Mouse (Mus musculus) embryonic facial prominence, embryonic 14.5 days (tissue): ENCODE data around the gene Ift80. TPM values are rescaled to one million over a fixed set of nuclear protein-coding genes. Genes with fewer than 3 reads are reported as not detected.

Experiments used
- ATAC-seq: fragments of 200-750 bp; cut with Nextera tagmentation; 2 replicates; pipeline ENCODE4 v1.8.0; 2017; ENCODE audit warnings: low read depth, moderate number of reproducible peaks, moderate TSS enrichment
- DNase-seq: peaks from one replicate; pipeline ENCODE4 v3.0.0-alpha.2; 2015; ENCODE audit warnings: low spot score
- H3K27ac ChIP-seq: fragments of 300-500 bp; sonication (generic); replicated peaks from 2 replicates; pipeline ENCODE4 v1.5.1; 2014; ENCODE audit warnings: low read depth, mild to moderate bottlenecking, low read length, moderate library complexity
- H3K27me3 ChIP-seq: fragments of 300-500 bp; sonication (generic); replicated peaks from 2 replicates; pipeline ENCODE4 v1.6.1; 2014; ENCODE audit warnings: low read length; ENCODE audit not compliant: control insufficient read depth, insufficient read depth
- H3K36me3 ChIP-seq: fragments of 300-500 bp; sonication (generic); 2 replicates; pipeline ENCODE4 v1.6.1; 2014; ENCODE audit warnings: low read length, mixed read lengths; ENCODE audit not compliant: control insufficient read depth, insufficient read depth
- H3K4me1 ChIP-seq: fragments of 300-500 bp; sonication (generic); 2 replicates; pipeline ENCODE4 v1.6.1; 2014; ENCODE audit warnings: antibody characterized with exemption, low read length; ENCODE audit not compliant: control insufficient read depth, insufficient read depth
- H3K4me2 ChIP-seq: fragments of 300-500 bp; sonication (generic); 2 replicates; pipeline ENCODE4 v1.6.1; 2014; ENCODE audit warnings: low read depth, mild to moderate bottlenecking, low read length, moderate library complexity, mixed read lengths
- H3K4me3 ChIP-seq: fragments of 300-500 bp; sonication (generic); 2 replicates; pipeline ENCODE4 v1.5.1; 2014; ENCODE audit warnings: low read depth, mild to moderate bottlenecking, low read length
- H3K9ac ChIP-seq: fragments of 300-500 bp; sonication (generic); 2 replicates; pipeline ENCODE4 v1.6.1; 2014; ENCODE audit warnings: low read depth, mild to moderate bottlenecking, low read length, moderate library complexity, mixed read lengths
- H3K9me3 ChIP-seq: fragments of 300-500 bp; sonication (generic); 2 replicates; pipeline ENCODE4 v1.6.1; 2016; ENCODE audit warnings: low read length; ENCODE audit not compliant: control insufficient read depth
- WGBS: fragments of 180-500 bp; shearing (Covaris S2); extraction: QIAGEN DNeasy Blood & Tissue Kit; methylation state at CpG from one replicate; pipeline ENCODE4 v1.1.7; 2014; 5-methylcytosine and 5-hydroxymethylcytosine counted together
- polyA plus RNA-seq: library from polyadenylated mRNA; unstranded; fragments of >200 nt; fragmentation: Nextera tagmentation; extraction: Ambion mirVana; gene quantifications from 2 replicates; pipeline ENCODE4 v1.2.1, GENCODE M21; 2014

The Ift80 gene
- polyA plus RNA-seq, 1 experiment from 2014 or later, result 17.5 TPM

DNA sequence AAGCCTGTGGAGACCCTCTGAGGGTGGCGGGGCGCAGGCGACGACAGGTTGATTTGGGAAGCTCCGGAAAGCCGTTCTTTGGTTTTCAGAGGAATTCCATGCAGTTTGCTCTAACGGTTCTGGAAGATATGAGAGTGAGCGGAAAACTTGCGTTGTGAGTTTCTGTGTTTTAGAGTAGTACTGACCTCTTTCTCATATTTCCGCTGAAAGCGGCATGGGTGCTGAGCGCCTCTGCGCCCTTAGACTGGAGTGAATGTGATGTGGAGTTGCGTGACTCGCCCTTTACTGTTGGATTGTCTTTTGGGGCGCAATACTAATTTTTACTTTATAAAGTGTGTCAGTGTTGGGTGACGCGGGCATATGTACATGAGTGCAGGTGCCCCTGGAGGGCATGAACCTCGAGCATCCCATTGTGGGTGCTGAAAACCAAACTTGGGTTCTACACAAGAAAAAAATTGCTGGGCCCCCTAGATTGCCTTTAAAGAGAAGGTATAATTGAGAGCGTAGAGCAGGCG is 1.9 kb upstream of the Ift80 start:
- no peaks in the 10 kb centered on the region for H3K27me3 ChIP-seq
- WGBS, result 3% methylated on average over 21 of the region's 21 CpGs
- H3K9me3 ChIP-seq, result no peaks in the 10 kb centered on the region
- no peaks in the 10 kb centered on the region; the same call in 1 of the 2 replicates for H3K36me3 ChIP-seq
- H3K4me1 ChIP-seq, result peaks cover 15% of the 10 kb centered on the region
- peak overlapping the region; percentile 82 for H3K9ac ChIP-seq
- peak overlapping the region; percentile 87 for H3K4me2 ChIP-seq
- peak overlapping the region; percentile 83 for H3K4me3 ChIP-seq
- DNase-seq (peak; percentile 4), ATAC-seq (no peak)
- H3K27ac ChIP-seq, result 0 out of 2 replicates have a peak overlapping the region, but pooled peaks have one; percentile 1

DNA sequence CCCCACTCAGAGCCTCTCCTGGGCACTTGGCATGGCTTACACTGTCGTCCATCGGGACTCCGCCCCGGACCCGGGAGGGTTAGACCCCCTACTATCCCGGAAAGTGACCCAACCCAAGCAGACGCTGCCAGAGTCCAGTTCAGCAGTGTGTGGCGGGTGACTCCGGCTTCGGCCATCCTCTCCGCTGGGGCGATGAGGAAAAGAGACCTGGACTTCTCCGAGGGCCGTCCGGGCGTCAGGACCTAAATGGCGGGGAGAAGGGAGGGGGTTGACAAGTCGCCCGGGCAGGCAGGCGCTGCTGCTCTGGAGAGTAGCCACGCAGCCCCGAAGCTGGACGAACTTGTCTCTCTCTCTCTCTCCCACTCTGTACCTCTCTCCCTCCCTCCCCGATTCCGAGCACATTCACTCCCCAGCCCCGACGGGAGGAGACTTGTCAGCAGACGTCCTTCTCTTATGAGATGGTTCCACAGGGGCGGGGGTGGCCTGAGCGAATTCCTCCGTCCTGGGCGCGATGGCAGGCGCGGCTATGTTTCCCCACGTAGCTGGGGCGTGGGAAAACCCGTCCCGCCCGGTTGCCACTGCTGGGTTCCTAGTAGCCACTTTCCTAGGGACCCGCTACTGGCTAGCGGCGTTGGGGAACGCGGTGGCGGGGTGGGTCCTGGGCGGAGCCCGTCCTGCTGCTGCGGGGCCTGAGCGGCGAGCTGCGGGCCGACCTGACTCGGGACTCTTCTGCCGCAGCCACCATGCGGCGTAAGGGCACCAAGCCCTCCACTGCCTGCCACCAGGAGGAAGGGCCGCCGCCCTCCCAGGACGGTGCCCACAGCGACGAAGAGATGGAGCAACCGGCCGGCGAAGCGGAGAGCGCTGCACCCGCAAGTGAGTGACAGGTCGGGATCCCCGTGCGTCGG is 1.2 kb upstream of the Ift80 start:
- DNase-seq (peak; percentile 38), ATAC-seq (peak; percentile 23)

DNA sequence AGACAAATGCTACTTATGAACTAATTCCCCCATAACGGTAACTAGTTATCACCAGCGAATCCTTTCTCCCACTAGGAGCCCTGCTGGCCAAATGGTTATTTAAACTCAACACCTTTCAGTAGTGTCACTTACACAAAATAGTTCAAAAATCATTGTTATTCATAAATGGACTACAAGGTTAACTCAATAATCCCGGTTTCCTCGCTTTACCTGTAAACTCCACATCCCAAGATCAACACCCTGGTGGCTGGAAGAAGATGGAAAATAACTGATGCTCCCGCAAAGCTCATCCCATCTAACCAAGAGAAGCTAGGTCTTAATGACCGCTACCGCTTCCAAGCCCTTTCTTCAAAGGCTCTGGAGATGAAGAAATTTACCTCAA is 324 bp downstream of the Ift80 start:
- Histone ChIP-seq H3K9me3 (no peaks in the 10 kb centered on the region), H3K4me3 (peak overlapping the region; percentile 83), H3K4me1 (peaks cover 15% of the 10 kb centered on the region), H3K4me2 (peak overlapping the region; percentile 71), H3K27me3 (no peaks in the 10 kb centered on the region), H3K27ac (peak overlapping the region; percentile 89), H3K36me3 (no peaks in the 10 kb centered on the region), H3K9ac (peak overlapping the region; percentile 82)
- ATAC-seq, result peak; percentile 2; the same call in 1 of the 2 replicates
- DNase-seq, result peak; percentile 3
- WGBS, result 1% methylated on average over 7 of the region's 7 CpGs

More for the DNA sequence above, 1.2 kb upstream of the Ift80 start:
- Histone ChIP-seq H3K9me3 (no peaks in the 10 kb centered on the region), H3K9ac (peak overlapping the region; percentile 82), H3K4me1 (peaks cover 15% of the 10 kb centered on the region), H3K4me2 (peak overlapping the region; percentile 87), H3K4me3 (peak overlapping the region; percentile 83), H3K27me3 (no peaks in the 10 kb centered on the region), H3K36me3 (no peaks in the 10 kb centered on the region; the same call in 1 of the 2 replicates), H3K27ac (peak overlapping the region; percentile 89)
- under 1% methylated on average over 48 of the region's 72 CpGs for WGBS

DNA sequence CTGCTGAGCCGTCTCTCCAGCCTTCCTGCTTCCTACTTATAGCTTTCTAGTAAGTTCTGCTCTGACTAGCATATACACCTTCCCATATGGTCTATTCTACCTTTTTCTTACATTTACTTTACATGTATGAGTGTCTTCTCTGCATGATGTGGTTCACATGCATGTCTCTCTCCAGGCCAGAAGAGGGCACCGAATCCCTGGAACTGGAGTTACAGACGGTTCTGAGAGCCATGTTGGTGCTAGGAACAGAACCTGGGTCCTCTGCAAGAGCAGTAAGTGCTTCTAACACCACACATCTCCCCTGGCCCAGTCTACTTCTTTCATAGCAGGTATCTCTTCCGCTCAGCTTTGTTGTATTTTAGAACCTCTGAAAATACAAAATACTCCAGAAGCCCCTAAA is 1.6 kb downstream of the Ift80 start:
- Histone ChIP-seq H3K4me2 (no peak overlapping the region), H3K4me3 (no peak overlapping the region), H3K4me1 (peaks cover 15% of the 10 kb centered on the region), H3K9me3 (no peaks in the 10 kb centered on the region), H3K27me3 (no peaks in the 10 kb centered on the region), H3K27ac (no peak overlapping the region), H3K36me3 (no peaks in the 10 kb centered on the region), H3K9ac (no peak overlapping the region)
- no peak for DNase-seq
- 90% methylated on average over 4 of the region's 4 CpGs for WGBS
- ATAC-seq, result no peak

DNA sequence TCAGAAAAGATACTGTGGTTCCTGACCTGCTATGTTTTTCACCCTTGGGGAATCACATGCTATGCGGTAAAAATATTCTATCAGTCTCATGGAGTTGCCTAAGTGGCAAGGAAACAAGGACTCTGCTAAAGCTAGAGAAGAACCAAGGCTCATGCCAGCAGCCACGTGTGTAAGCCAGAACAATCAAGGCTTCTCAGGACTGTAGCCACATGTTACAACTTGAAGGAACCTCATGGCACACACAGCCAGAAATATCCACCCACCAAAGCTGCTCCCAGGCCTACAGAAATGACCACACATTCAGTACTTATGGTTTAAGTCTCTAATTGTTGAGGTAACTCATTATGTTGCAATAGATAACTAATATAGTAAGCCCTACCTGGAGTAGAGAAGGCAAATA is 17.8 kb downstream of the Ift80 start:
- Histone ChIP-seq H3K4me1 (no peaks in the 10 kb centered on the region), H3K9ac (no peak overlapping the region), H3K9me3 (no peaks in the 10 kb centered on the region), H3K27me3 (no peaks in the 10 kb centered on the region), H3K4me3 (no peak overlapping the region), H3K36me3 (peaks cover 28% of the 10 kb centered on the region), H3K4me2 (no peak overlapping the region), H3K27ac (no peak overlapping the region)
- no peak for ATAC-seq
- WGBS, result 86% methylated on average over 2 of the region's 2 CpGs
- DNase-seq, result no peak

DNA sequence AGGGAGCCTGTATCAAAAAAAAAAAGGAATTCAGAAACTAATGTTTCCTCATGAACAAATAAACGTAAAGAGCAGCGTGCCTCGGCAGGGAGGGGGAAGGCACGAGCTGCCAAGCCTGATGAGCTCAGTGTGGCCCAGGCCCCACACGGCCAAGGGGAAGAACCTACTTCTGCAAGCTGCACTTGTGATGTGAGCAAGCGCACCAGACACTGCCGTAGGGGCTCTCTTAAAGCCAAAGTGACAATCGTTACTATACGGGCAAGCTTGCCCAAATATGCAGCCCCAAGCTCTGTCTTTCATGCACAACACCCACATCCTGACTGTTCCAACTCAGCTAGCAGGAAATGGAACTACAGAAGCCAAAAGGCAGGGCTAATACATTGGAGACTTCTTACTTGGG is 23.5 kb downstream of the Ift80 start:
- WGBS, result 71% methylated on average over 9 of the region's 9 CpGs
- Histone ChIP-seq H3K9ac (no peak overlapping the region), H3K4me1 (peaks cover 3% of the 10 kb centered on the region; the same call in 1 of the 2 replicates), H3K4me2 (no peak overlapping the region), H3K4me3 (no peak overlapping the region), H3K36me3 (0 out of 2 replicates have a peak, but pooled peaks cover 12% of the 10 kb centered on the region), H3K9me3 (no peaks in the 10 kb centered on the region), H3K27me3 (no peaks in the 10 kb centered on the region), H3K27ac (no peak overlapping the region)
- ATAC-seq (no peak), DNase-seq (peak; percentile 15)

DNA sequence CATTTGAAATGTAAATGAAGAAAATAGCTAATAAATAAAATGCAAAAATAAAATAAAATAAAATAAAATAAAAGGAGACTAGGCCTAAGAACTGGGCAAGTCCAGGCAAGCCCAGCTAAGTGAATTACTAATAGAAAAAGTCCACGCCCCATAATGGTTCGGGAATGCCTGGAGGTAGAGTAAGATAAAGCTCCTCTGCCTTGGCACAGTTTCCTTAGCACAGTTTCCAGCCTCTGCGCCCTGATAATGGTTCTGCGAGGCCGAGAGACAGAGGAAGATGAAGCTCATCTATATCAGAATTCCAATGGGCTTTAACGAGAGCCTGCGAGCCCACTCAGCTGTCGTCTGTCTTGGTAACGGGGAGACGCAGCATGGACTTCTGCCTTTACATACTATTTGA is 25.2 kb downstream of the Ift80 start:
- H3K27ac ChIP-seq, result no peak overlapping the region
- no peak overlapping the region for H3K4me2 ChIP-seq
- WGBS, result 86% methylated on average over 10 of the region's 10 CpGs
- peaks cover 12% of the 10 kb centered on the region; the same call in 1 of the 2 replicates for H3K4me1 ChIP-seq
- DNase-seq, result no peak
- 0 out of 2 replicates have a peak, but pooled peaks cover 6% of the 10 kb centered on the region for H3K36me3 ChIP-seq
- no peak overlapping the region for H3K4me3 ChIP-seq
- no peaks in the 10 kb centered on the region for H3K27me3 ChIP-seq
- ATAC-seq, result no peak
- H3K9ac ChIP-seq, result no peak overlapping the region
- no peaks in the 10 kb centered on the region for H3K9me3 ChIP-seq

DNA sequence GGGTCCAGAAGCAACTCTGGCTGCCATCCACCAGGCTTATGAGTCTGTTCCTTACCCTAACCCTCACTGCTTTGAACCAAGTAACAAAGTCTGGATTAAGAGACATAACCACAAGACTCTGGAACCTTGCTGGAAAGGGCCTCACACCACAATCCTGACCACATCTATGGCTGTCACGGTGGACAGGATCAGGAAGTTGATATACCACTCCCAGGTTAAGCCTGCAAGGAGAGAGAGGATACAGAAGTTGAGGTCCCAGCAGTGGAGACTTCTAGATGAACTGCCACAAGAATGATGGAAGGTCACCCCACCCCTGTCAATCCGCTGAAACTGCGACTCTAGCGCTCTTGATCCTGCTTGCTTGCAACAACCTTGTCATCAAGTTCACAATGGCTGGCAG is 26.7 kb downstream of the Ift80 start:
- H3K9ac ChIP-seq, result no peak overlapping the region
- ATAC-seq, result no peak

More for the DNA sequence above, 26.7 kb downstream of the Ift80 start:
- H3K36me3 ChIP-seq, result 0 out of 2 replicates have a peak, but pooled peaks cover 10% of the 10 kb centered on the region
- no peaks in the 10 kb centered on the region for H3K9me3 ChIP-seq
- H3K4me3 ChIP-seq, result no peak overlapping the region
- H3K27ac ChIP-seq, result no peak overlapping the region
- H3K4me2 ChIP-seq, result no peak overlapping the region
- 94% methylated on average over 4 of the region's 4 CpGs for WGBS
- H3K4me1 ChIP-seq, result peaks cover 12% of the 10 kb centered on the region; the same call in 1 of the 2 replicates
- DNase-seq, result no peak
- H3K27me3 ChIP-seq, result no peaks in the 10 kb centered on the region
